Mouse (Mus musculus) activated CD4-positive, CD25-positive, alpha-beta regulatory T cell, adult 4 months (primary cell): ENCODE data around the gene Pnpla2. TPM values are rescaled to one million over a fixed set of nuclear protein-coding genes. Genes with fewer than 3 reads are reported as not detected.
"Not testable (repeated sequence)": the region's sequence is repeated elsewhere in the genome, so short reads cannot be mapped to it uniquely, and the experiment has no call there.

ENCODE experiments used
- ATAC-seq: one replicate; pipeline ENCODE4 v1.8.0; 2017
- polyA plus RNA-seq, 2 experiments: library from polyadenylated mRNA; unstranded; fragments of 100-300 nt; shearing (Covaris generic); gene quantifications; one replicate each; pipeline ENCODE4 v1.2.1; 2017

Pnpla2 gene
- polyA plus RNA-seq, 2 experiments from 2014 or later: 58.2 to 70.2 TPM

GRCm38 (mm10) chr7:141432186-141432611 lies 22.8 kb upstream of the Pnpla2 start:
- ATAC-seq: no peak

- ATAC-seq: no peak
Observed at GRCm38 (mm10) chr7:141432741-141433516, 22.1 kb upstream of the Pnpla2 start.

- ATAC-seq: no peak
Observed at GRCm38 (mm10) chr7:141433517-141434400, 21.2 kb upstream of the Pnpla2 start.

- no peak for ATAC-seq
Observed at GRCm38 (mm10) chr7:141434464-141434863, 20.5 kb upstream of the Pnpla2 start.

GRCm38 (mm10) chr7:141435129-141435855 lies 19.7 kb upstream of the Pnpla2 start:
- peak; percentile 64 for ATAC-seq

- ATAC-seq: no peak
Observed at GRCm38 (mm10) chr7:141435856-141436522, 19.0 kb upstream of the Pnpla2 start.

- ATAC-seq: no peak
Observed at GRCm38 (mm10) chr7:141436523-141436892, 18.5 kb upstream of the Pnpla2 start.

- ATAC-seq: peak; percentile 81
Observed at GRCm38 (mm10) chr7:141437178-141438120, 17.5 kb upstream of the Pnpla2 start, which contains the start of gene Slc25a22. Gene Slc25a22 (minus strand): TSS chr7:141437892.

- no peak for ATAC-seq
Observed at GRCm38 (mm10) chr7:141438201-141438968, 16.6 kb upstream of the Pnpla2 start.

GRCm38 (mm10) chr7:141439140-141439679 lies 15.8 kb upstream of the Pnpla2 start:
- no peak for ATAC-seq

GRCm38 (mm10) chr7:141439811-141440210 lies 15.2 kb upstream of the Pnpla2 start:
- no peak for ATAC-seq

- no peak for ATAC-seq
Observed at GRCm38 (mm10) chr7:141440613-141441012, 14.4 kb upstream of the Pnpla2 start.

GRCm38 (mm10) chr7:141441460-141441859 lies 13.5 kb upstream of the Pnpla2 start:
- ATAC-seq: no peak

- no peak for ATAC-seq
Observed at GRCm38 (mm10) chr7:141442199-141442598, 12.8 kb upstream of the Pnpla2 start.

- ATAC-seq: no peak
Observed at GRCm38 (mm10) chr7:141443081-141443821, 11.7 kb upstream of the Pnpla2 start.

GRCm38 (mm10) chr7:141443828-141444237 lies 11.2 kb upstream of the Pnpla2 start, which contains the start of gene Pidd1:
Gene Pidd1 (minus strand): TSS chr7:141444025.
- ATAC-seq: peak; percentile 44

GRCm38 (mm10) chr7:141446374-141446773 lies 8.6 kb upstream of the Pnpla2 start:
- not testable (repeated sequence) for ATAC-seq

- ATAC-seq: peak; percentile 87
Observed at GRCm38 (mm10) chr7:141447110-141447991, 7.6 kb upstream of the Pnpla2 start, which contains the start of gene Rplp2. Gene Rplp2 (plus strand): TSS chr7:141447370.
